Mouse (Mus musculus): ENCODE measurements around the gene Vps35l.

- TF ChIP-seq CTCF (conservative IDR thresholded peaks at IDR 0.05; ENCODE audit: insufficient read depth, insufficient read length, low read depth, low read length) = no peak
- no peak for TF ChIP-seq POLR2A (IDR thresholded peaks at IDR 0.05; ENCODE audit: low read depth, low read length)
These were observed 108.8 kb downstream of the Vps35l start for GRCm38 (mm10) chr7:118848796-118849195.

Measured in kidney, adult 2 months (tissue).